Mouse (Mus musculus): ENCODE results near the gene Ccno.

Ccno gene

DNA sequence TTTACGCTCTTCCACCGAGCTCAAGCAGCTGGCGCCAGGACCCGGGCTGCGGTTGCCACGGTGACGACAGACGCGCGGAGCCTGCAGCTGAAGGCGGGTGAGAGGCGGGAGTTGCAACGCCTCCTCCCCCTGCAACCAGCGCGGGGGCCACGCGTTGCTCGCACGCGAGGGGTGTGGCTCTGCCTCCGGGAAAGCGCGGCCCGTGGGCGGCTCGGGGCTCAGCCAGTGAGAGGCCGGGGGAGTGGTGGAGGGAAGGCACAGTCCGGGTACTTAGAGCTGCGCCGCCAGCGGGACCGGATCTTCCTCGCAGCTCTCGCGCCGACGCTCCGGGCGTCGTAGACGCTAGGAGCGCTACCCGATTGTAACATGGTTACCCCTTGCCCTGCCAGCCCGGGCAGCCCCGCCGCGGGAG, at the start of gene Ccno:
Ccno (plus strand) TSS at position 271 of the 412 bp plus-strand sequence.
- DNase-seq (ENCODE audit: low spot score), result peak; percentile 69

DNA sequence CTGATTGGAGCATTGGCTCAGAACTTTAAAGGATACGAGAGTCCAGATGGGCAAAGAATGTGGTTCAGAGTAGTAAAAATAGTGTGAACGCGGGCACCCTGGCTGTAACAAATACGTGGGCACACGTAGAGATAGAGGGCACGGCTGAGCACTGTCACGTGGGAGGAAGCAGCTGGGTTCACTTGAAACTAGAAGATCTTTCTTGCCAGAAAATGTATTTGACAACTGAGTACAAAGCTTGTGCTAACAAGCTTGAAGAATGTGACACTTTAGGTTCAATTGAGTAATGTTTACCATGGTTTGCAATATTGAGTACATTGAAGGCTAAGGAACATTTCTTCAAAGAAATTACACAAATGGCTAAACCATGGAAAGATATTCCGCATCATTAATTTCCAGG, 49.5 kb upstream of the Ccno start:
- no peak for DNase-seq (ENCODE audit: low spot score)

DNA sequence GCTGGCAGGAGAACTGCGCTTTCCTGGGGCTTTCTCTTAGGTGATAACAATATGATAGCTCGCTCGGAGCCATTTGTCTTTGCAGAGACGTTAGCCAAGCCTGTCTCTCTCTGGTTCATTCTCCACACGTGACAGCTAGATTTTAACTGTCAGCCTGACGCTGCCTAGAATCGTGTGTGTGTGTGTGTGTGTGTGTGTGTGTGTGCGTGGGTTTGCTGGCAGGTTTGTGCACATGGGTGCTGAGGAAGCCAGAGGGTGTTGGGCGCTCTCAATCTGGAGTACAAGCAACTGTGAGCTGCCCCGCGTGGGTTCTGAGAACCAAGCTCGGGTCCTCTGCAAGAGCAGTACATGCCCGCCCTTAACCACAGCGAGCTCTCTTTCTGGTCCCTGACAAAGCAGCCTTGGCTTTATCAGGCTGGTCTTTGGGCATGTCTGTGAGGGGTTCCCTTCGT, 45.7 kb upstream of the Ccno start:
- DNase-seq (ENCODE audit: low spot score), result no peak

DNA sequence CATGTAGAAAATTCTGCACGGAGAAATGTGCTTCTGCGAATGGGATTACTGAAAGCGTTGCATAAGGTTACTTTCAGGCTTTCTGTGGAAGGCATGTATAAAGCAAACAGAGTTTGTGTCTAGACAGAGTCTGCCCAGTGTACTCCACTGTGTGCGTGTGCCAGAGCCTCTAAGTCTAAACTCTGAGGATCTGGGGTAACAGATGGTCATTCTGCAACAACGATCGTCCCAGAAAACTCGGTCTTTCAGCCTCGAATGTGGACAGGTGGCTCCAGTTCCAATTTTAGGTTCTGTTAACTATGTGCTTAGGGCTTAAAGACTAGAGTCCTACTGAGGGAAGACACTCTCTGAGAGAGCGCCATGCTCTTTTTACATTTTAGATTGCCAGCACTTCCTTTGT, 42.3 kb upstream of the Ccno start:
- DNase-seq (ENCODE audit: low spot score), result no peak

DNA sequence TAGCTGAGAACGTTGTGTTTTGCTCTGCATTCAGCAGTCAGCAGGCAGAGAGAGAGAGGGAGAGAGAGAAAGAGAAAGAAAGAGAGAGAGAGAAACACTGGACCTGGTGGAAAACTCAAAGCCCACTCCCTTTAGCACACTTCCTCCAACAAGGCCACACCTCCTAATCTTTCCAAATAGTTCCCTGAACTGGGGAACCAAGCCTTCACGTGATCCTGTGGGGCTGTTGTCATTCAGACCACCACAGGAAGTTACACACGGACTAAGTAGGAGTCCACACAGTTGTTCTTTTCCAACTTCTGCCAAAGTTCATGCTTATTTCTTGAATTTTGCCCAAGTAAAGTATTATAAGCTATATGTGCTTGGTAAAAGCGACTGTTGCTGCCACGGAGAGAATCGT, 41.7 kb upstream of the Ccno start:
- DNase-seq (ENCODE audit: low spot score), result no peak

DNA sequence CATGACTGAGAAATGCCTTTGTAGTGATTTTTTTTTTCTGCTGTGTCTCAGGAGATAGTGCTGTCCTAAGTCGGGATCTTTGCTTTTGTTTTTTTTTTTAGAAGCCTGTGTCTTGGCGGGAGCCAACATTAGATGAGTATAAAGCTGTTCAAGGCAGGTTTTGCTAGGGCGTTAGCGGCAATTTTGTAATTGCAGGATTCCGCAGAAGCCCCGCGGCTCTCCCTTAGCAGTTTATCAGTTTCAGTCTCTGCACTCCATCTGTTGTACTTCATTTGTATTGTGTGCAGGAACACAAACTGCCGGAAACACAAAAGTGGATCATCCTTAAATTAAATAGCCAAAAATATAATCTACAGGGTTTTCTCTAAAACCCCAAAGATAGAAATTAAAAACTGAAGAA, 33.5 kb upstream of the Ccno start:
- no peak for DNase-seq (ENCODE audit: low spot score)

DNA sequence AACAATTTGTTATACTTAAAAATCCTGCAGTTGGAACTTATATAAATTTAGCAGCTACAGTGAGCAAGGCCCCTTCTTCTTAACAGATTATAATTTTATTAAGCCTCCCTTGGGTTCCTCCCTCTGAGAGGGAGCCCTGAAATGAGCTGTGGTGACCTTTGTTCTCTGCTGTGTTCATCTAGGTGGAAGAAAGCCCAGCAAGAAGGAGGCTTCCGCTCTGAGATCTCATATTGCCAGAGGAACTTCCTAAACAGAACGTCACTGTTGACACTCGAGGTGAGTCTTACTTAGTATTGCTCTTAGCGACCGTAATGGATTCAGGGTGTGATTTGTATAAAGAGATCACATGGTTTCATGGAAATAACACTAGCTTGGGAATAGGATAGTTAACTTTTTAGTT, 24.5 kb upstream of the Ccno start:
- DNase-seq (ENCODE audit: low spot score), result no peak

DNA sequence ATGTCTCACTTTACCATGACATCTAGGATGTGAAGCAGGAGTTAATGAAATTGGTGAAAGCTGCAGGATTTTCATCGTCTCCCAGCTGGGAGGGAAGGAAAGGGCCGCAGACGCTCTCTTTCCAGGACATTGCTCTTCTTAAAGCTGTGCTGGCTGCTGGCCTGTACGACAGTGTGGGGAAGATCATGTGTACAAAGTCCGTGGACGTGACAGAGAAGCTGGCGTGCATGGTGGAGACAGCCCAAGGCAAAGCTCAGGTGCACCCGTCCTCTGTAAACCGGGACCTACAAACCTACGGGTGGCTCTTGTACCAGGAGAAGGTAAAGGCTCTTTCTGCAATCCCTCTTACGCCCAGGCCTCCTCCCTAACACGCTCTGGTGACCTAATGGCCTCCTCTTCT, 23.2 kb upstream of the Ccno start:
- DNase-seq (ENCODE audit: low spot score), result no peak

DNA sequence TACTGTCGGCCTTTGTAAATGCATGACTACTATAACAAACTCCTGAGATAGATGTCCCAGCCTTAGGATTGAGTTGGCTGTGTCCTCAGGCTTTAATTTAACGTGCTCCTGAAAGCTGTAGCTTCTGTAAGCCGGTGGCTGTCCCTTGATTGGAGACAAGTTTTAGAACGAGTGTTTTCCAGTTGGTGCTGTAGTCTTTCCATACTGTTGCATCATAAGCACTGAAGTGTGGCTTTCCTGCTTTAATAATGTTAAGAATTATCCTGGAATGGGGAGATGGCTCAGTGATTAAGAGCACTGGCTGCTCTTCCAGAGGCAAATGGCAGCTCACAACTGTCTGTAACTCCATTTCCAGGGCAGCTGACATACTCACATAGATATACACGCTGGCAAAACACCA, 20.3 kb upstream of the Ccno start:
- DNase-seq (ENCODE audit: low spot score), result no peak

DNA sequence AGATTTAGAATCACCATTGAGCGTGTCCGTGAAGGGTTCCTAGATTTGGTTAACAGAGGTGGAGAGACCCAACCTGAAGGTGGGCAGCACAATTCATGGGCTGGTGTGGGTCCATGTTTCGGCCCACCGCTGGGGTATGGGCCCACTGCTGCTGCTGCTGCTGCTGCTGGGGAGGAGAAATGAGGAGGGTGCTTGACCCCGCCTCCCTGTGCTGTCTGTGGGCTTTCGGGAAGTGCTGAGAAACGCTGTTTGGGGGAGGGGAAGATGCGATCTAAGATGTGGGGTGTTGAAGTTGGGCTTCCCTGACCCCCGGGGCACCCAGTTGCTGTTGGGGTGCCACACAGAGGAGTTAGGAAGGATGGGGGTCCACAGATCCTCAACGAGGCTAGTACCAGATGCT, 10.9 kb upstream of the Ccno start:
- no peak for DNase-seq (ENCODE audit: low spot score)

DNA sequence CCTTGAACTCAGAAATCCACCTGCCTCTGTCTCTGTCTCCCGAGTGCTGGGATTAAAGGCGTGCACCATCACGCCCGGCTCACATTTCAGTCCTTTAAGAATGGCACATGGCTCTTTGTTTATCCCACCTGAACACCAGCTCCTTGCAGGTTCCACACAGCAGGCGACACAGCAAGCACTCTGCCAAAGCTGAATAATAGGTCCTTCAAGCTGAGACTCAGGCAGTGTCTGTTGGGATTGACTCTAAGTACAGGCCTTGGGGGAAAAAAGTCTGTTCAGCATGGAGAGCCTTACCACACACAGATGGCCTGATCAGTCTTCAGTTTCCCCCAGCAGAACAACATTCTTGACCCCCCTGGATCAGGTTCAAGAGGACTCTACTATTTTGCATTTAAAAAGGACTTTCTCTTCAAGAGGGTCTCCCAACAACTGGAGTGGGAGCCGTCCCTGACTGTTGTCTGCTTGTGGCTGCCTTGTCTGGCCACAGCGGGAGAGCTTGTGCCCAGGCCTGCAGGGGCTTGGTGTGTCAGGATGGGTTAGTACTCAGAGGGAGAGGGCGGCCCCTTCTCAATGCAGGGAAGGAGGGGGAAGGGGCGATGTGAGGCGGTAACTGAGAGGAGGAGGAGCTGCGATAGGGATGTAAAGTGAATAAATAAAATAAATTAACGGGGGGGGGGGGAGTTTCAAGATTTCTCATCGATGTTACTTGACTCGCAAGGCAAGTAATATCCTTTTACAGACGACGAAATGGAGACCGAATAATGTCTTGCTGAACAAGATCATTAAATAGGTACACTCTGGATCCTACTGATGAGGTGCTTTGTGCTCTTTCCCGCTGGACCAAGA, 1.8 kb upstream of the Ccno start:
- no peak for DNase-seq (ENCODE audit: low spot score)

DNA sequence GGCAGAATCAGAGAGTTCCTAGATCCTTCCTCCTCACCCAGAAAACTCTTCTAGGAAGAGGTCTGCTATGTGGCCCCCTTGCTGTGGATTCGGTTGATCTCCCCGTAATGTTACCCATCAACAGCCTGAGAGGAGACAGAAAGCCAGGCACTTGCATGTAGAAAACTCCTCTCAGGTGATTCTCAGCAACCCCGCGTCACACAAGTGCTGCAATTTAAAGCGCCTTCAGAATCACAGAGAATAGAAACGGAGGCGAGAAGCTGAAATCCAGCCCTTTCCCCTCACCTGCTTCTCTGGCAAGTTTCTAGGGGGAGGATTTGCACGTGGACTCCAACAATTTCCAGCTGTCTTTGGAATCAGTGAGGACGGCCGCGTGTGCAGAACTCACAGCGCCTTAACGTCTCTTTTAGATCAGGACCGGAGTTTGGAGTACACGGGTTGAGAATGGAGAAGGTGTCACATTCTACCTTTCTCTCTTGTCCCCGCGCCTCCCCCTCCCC, 1.1 kb upstream of the Ccno start:
- no peak for DNase-seq (ENCODE audit: low spot score)

DNA sequence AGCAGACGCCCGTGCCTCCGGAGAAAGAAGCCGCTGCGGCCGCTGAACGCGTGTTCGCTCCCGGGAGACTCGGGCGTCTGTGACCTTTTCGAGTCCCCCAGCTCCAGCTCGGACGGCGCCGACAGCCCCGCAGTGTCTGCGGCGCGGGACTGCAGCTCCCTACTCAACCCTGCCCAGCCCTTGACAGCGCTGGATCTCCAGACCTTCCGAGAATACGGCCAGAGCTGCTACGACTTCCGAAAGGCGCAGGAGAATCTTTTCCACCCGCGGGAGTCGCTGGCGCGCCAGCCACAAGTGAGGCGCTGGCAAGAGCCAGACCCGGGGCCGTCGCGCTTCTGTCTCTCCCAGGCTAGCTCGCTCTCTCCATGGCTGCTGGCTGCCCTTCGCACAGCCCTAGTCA, 389 bp downstream of the Ccno start:
- no peak for DNase-seq (ENCODE audit: low spot score)

DNA sequence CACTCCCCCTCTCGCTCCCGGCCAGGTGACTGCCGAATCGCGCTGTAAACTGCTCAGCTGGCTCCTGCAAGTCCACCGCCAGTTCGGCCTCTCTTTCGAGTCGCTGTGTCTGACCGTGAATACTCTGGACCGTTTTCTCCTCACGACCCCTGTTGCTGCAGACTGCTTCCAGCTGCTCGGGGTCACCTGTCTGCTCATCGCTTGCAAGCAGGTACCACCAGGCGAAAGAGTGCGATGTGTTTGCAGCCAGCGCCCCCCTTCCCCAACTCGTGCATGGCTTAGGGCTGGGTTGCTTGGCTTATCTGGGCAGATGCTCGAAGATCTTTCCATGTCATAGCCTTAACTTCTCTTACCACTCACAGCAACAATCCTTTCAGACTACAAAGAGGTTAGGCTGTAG, 1.3 kb downstream of the Ccno start:
- DNase-seq (ENCODE audit: low spot score), result no peak

DNA sequence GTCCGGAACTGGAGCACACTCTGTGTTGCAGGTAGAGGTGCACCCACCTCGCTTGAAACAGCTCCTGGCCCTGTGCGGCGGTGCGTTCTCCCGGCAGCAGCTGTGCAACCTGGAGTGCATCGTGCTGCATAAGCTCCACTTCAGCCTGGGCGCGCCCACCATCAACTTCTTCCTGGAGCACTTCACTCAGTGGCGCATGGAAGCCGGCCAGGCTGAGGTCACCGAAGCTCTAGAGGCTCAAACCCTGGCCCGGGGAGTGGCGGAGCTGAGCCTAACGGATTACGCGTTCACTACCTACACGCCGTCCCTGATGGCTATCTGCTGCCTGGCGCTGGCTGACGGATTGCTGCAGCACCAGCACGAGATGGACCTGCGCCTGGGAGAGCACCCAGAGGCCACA, 1.9 kb downstream of the Ccno start:
- DNase-seq (ENCODE audit: low spot score), result no peak

DNA sequence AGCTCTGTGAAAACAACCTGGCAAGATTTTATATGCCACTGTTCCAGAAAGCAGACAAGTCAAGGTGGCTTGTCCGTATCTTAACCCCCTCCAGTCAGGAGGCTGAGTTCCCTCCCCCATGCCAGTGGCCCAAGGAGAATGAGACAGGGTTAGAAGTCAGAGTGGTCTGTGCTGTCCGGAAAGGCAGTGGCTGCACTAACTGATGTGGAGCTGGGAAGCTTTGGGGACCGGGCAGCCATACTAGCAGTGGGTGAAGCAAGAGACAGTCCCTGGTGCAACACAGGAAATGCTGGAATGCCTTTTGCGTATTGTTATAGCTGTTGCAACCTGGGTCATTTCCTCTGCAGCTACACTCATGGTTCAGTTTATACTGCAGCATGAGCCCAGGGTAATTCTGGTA, 2.7 kb downstream of the Ccno start:
- no peak for DNase-seq (ENCODE audit: low spot score)

DNA sequence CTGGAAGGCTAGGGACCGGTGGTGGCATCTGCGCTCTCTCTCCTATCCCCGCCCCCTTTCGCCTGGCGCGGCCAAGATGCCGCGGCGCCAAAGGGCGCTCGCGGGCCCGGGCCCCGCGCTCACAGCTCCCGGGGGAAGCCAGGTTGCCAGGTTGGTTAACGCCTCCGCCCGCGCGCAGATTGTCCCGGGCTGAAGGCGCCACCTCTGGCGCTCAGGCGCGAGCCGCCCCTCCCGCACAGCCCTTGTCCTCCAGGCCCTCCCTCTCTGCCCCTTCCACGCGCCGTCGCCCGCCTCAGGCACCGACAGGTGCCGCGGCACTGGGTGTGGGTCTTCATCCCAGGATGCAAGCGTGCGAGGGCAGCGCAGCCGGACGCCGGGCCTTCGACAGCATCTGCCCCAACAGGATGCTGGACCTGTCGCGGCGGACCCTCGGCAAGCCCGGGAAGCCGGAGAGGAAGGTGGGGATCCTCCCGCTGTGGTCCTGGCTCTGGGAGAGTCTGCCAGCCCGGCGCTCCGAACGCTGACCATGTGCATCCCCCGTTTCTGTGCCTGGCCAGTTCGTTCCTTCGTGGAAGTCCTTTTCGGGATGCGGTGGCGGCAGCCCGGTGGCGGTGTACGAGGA, 6.0 kb downstream of the Ccno start, which contains the start of gene Mcidas:
Mcidas (plus strand) TSS at position 315 of the 622 bp plus-strand sequence.
- DNase-seq (ENCODE audit: low spot score), result no peak

DNA sequence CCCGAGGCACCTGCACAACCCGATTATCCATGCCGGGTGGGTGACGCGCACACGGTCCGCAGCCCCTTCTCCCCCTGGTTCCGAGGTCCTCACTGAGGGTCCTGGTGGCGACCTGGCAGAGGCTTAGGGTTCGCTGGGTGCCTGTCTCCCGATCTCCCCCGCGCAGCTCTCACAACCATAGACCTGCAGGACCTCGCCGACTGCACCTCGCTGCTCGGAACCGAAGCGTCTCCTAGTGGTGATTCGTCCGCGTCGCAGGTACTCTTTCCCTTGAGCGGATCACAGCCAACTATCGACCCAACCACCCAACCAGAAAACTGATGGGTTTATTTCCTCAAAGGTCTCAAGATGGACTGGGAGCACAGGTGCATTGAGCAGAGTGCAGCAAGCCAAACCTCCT, 6.6 kb downstream of the Ccno start:
- DNase-seq (ENCODE audit: low spot score), result no peak

DNA sequence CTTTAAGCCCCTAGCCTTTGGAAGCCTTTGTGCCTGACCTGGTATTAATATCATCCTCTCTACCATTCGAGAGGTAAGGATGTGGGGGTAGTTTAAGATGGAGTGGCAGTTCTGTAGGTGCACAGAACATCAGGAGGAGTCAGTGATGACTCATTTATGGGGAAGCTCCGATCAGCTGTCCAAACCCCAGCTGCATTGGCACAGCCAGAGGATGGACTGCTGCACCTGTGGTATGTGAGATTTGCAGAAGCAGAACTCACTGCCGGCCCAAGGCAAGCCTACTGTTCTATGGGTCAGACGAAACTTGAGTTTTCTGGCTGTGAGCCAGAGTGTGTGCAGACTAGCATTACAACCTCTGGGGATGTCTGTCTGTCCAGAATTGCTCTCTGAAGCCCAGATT, 8.8 kb downstream of the Ccno start:
- no peak for DNase-seq (ENCODE audit: low spot score)

DNA sequence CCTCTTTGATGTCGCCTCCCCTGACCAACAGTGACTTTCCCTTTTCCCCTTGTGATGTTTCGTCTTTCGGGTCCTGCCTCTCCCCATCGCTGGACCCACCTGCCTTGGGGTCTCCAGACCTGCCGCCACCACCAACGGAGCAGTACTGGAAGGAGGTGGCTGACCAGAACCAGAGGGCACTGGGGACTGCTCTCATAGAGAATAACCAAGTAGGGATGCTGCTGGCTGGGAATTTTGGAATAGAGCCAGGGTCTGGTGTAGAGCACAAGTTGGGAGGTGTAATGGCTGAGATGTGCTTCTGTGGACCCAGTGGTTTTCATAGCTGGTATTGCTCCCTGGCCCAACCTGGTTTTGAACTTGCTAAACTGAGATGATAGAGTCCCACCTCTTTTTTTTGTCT, 9.8 kb downstream of the Ccno start:
- no peak for DNase-seq (ENCODE audit: low spot score)

DNA sequence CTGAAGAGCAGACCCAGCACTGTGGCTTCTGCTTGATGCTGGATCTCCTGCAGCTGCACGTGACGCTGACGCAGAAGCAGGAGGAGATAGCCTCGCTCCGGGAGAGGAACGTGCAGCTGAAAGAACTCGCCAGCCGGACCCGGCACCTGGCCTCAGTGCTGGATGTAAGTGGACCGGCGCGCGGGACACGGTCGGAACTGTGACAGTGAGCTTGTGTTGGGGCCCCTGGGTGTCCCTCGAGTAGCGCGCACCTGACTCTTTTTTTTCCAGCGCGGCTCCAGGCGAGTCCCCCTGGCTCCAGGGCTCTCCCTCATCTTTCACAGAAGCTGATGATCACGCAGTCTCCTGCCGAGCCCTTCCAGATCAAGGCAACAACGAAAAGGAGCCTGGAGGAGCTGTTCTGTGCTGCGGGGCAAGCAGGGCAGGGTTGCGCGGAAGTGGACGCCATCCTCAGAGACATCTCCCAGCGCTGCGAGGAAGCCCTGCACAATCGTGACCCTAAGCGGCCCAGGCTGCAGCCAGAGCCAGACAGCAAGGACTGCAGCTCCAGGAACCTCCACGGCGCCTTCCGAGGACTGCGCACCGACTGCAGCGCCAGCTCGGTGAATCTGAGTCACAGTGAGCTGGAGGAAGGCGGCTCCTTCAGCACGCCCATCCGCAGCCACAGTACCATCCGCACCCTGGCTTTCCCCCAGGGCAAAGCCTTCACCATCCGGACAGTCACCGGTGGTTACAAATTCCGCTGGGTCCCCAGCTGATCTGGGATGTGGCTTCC, 11.0 kb downstream of the Ccno start:
- no peak for DNase-seq (ENCODE audit: low spot score)

DNA sequence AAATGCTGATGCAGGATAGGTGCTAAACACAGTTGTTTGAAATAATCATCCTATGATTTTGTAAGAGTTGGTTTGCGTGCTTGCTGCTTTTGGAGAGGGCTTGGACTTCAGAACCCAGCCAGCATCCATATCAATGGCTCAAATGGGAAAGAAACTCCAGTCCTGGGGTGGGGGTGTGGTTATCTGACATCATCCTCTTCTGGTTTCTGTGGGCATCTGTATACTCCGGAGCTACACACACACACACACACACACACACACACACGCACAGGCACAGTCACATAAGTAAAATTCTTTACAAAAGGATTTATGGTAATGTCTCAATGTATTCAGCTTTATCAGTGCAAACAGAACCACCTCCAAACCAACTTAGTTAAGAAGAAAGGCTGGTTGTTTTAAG, 12.5 kb downstream of the Ccno start:
- no peak for DNase-seq (ENCODE audit: low spot score)

Measured in adipocyte (in vitro differentiated cells).